Mouse (Mus musculus): ENCODE data around the gene Cacna2d2. TPM values are rescaled to one million over a fixed set of nuclear protein-coding genes. Genes with fewer than 3 reads are reported as not detected.

The Cacna2d2 gene
- polyA plus RNA-seq, 1 experiment from 2014 or later = 6.8 TPM

- Histone ChIP-seq H3K36me3 (no peaks in the 10 kb centered on the region), H3K27ac (no peak overlapping the region), H3K4me1 (peaks cover 33% of the 10 kb centered on the region), H3K4me3 (no peak overlapping the region), H3K27me3 (ENCODE audit: insufficient read depth, poor library complexity, severe bottlenecking) (peaks cover 8% of the 10 kb centered on the region), H3K9me3 (no peaks in the 10 kb centered on the region)
- 86% methylated on average over 1 of the region's 1 CpGs for WGBS
- DNase-seq (ENCODE audit: low spot score) = no peak
Measured at GRCm38 (mm10) chr9:107474016-107474415, 74.6 kb downstream of the Cacna2d2 start.

- 29% methylated on average over 5 of the region's 5 CpGs for WGBS
- H3K27ac ChIP-seq = peak overlapping the region; percentile 65
- no peak for DNase-seq (ENCODE audit: low spot score)
- peaks cover 11% of the 10 kb centered on the region; the same call in 1 of the 2 replicates for H3K27me3 ChIP-seq (ENCODE audit: insufficient read depth, poor library complexity, severe bottlenecking)
- peak overlapping the region; percentile 37 for H3K4me3 ChIP-seq
- H3K36me3 ChIP-seq = no peaks in the 10 kb centered on the region
- H3K4me1 ChIP-seq = peaks cover 38% of the 10 kb centered on the region
- no peaks in the 10 kb centered on the region for H3K9me3 ChIP-seq
Measured at GRCm38 (mm10) chr9:107478979-107479378, 79.6 kb downstream of the Cacna2d2 start.

DNA sequence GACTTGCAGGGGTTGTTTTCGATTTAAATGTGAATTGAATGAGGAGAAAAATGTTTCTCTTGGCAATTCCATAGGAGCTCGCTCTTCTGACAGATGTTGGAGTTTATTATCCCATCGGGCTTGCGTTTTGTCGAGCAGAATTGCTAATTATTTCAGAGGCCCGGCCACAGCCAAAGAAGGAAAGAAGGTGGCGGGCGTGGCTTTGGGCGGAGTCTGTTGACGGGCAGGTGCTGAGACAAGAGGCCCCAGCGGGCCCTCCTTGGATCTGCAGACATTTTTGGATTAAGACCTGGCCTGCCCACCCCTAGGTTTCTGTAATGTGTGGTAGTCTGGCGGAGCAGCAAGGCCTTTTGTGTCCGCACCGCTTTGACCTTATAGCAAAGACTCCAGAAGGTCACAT is 80.2 kb downstream of the Cacna2d2 start:
- peaks cover 43% of the 10 kb centered on the region for H3K4me1 ChIP-seq
- no peak for DNase-seq (ENCODE audit: low spot score)
- WGBS = 8% methylated on average over 14 of the region's 14 CpGs
- H3K4me3 ChIP-seq = peak overlapping the region; percentile 37
- no peaks in the 10 kb centered on the region for H3K36me3 ChIP-seq
- H3K27ac ChIP-seq = peak overlapping the region; percentile 65
- H3K9me3 ChIP-seq = no peaks in the 10 kb centered on the region
- H3K27me3 ChIP-seq (ENCODE audit: insufficient read depth, poor library complexity, severe bottlenecking) = peaks cover 11% of the 10 kb centered on the region; the same call in 1 of the 2 replicates

DNA sequence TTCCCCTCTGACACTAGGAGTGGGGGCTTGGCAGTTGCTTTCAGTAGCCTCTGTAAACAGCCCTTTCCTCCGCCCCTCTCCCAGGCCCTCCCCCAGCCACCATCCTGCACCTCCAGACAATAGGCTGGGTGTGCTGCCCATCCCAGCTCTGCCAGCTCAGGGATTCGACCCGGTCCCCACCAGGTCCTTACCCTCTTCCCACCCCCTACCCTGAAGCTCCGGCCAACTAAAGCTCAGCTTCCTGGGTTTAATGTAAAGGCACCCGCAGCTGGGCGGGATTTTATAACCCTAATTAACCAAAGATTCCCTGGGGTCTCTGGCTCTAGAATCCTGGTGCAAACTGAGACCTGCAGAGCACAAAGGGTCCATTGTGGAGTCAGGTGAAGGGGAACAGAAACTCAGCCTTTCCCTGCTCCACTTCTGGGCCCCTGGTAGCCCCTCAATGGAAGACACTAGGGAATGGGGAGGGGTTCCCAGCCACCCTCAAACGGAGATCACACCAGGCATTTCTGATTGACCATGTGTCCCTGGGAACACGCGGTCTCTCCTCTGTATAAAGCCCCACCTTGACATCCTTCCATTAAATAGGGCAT is 81.2 kb downstream of the Cacna2d2 start:
- H3K4me1 ChIP-seq = peaks cover 42% of the 10 kb centered on the region
- H3K27me3 ChIP-seq (ENCODE audit: insufficient read depth, poor library complexity, severe bottlenecking) = peaks cover 11% of the 10 kb centered on the region; the same call in 1 of the 2 replicates
- no peak for DNase-seq (ENCODE audit: low spot score)
- WGBS = 27% methylated on average over 9 of the region's 9 CpGs
- no peak overlapping the region for H3K4me3 ChIP-seq
- peak overlapping the region; percentile 65 for H3K27ac ChIP-seq
- no peaks in the 10 kb centered on the region for H3K36me3 ChIP-seq
- no peaks in the 10 kb centered on the region for H3K9me3 ChIP-seq

GRCm38 (mm10) chr9:107481340-107481739 is 81.9 kb downstream of the Cacna2d2 start:
- DNase-seq (ENCODE audit: low spot score) = no peak
- H3K4me3 ChIP-seq = no peak overlapping the region
- H3K27me3 ChIP-seq (ENCODE audit: insufficient read depth, poor library complexity, severe bottlenecking) = peaks cover 11% of the 10 kb centered on the region; the same call in 1 of the 2 replicates

GRCm38 (mm10) chr9:107482004-107482403 is 82.6 kb downstream of the Cacna2d2 start:
- peaks cover 11% of the 10 kb centered on the region; the same call in 1 of the 2 replicates for H3K27me3 ChIP-seq (ENCODE audit: insufficient read depth, poor library complexity, severe bottlenecking)
- no peak for DNase-seq (ENCODE audit: low spot score)
- 88% methylated on average over 9 of the region's 9 CpGs for WGBS

More at GRCm38 (mm10) chr9:107481340-107481739, 81.9 kb downstream of the Cacna2d2 start:
- Histone ChIP-seq H3K36me3 (no peaks in the 10 kb centered on the region), H3K4me1 (peaks cover 39% of the 10 kb centered on the region), H3K9me3 (no peaks in the 10 kb centered on the region), H3K27ac (no peak overlapping the region)
- WGBS = 48% methylated on average over 15 of the region's 16 CpGs

GRCm38 (mm10) chr9:107482770-107483169 is 83.4 kb downstream of the Cacna2d2 start:
- 80% methylated on average over 4 of the region's 4 CpGs for WGBS
- Histone ChIP-seq H3K4me1 (peaks cover 36% of the 10 kb centered on the region), H3K27me3 (ENCODE audit: insufficient read depth, poor library complexity, severe bottlenecking) (peaks cover 11% of the 10 kb centered on the region; the same call in 1 of the 2 replicates), H3K27ac (no peak overlapping the region), H3K4me3 (no peak overlapping the region), H3K9me3 (no peaks in the 10 kb centered on the region), H3K36me3 (no peaks in the 10 kb centered on the region)
- no peak for DNase-seq (ENCODE audit: low spot score)

More at GRCm38 (mm10) chr9:107482004-107482403, 82.6 kb downstream of the Cacna2d2 start:
- Histone ChIP-seq H3K4me3 (no peak overlapping the region), H3K27ac (no peak overlapping the region), H3K9me3 (no peaks in the 10 kb centered on the region), H3K4me1 (peaks cover 36% of the 10 kb centered on the region), H3K36me3 (no peaks in the 10 kb centered on the region)

DNA sequence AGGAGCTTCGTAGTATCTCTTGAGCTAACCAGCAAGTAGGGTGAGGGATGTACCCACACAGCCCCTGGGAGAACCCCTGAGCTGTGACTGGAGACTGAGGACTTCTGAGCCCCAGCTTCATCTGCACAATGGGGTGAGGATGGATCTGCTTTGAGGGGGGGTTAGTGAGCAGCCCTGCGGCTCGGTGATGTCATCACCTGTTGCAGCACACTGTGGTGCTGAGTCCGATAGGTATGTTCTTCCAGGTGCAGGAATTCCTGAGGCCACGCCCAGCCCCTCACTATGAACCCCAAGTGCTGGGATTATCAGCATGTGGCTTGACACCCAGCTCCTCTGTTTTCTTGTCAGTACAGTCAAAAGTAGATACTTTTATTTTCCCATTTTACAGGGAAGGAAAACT is 84.3 kb downstream of the Cacna2d2 start:
- no peak for DNase-seq (ENCODE audit: low spot score)
- H3K36me3 ChIP-seq = no peaks in the 10 kb centered on the region
- H3K27me3 ChIP-seq (ENCODE audit: insufficient read depth, poor library complexity, severe bottlenecking) = peaks cover 11% of the 10 kb centered on the region; the same call in 1 of the 2 replicates
- H3K27ac ChIP-seq = no peak overlapping the region
- H3K4me1 ChIP-seq = peaks cover 36% of the 10 kb centered on the region
- 89% methylated on average over 5 of the region's 5 CpGs for WGBS
- no peaks in the 10 kb centered on the region for H3K9me3 ChIP-seq
- H3K4me3 ChIP-seq = no peak overlapping the region

DNA sequence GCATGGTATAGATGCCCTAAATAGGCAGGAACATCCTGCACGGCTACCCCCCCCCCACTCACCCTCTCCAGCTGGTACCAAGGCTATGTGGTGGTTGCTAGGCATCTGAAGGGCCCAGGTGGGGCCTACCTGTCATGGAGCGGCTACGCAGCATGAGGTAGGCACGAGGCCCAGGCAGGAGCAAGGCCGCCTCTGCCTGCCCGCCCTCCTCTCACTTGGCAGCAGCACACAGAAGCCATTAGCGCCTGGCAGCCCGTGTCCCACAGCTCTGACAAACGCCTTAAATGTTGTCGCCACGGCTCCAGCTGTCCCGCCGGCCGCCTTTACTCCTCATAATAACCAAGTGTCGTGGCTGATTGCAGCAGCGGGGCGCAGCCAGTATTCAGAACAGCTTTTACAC is 84.9 kb downstream of the Cacna2d2 start:
- H3K9me3 ChIP-seq = no peaks in the 10 kb centered on the region
- DNase-seq (ENCODE audit: low spot score) = no peak

GRCm38 (mm10) chr9:107484766-107485165 is 85.4 kb downstream of the Cacna2d2 start:
- Histone ChIP-seq H3K27ac (no peak overlapping the region), H3K36me3 (no peaks in the 10 kb centered on the region), H3K4me1 (peaks cover 27% of the 10 kb centered on the region), H3K27me3 (ENCODE audit: insufficient read depth, poor library complexity, severe bottlenecking) (0 out of 2 replicates have a peak, but pooled peaks cover 8% of the 10 kb centered on the region), H3K4me3 (no peak overlapping the region), H3K9me3 (no peaks in the 10 kb centered on the region)
- WGBS = 79% methylated on average over 6 of the region's 6 CpGs
- DNase-seq (ENCODE audit: low spot score) = no peak

More for the DNA sequence above, 84.9 kb downstream of the Cacna2d2 start:
- Histone ChIP-seq H3K4me3 (no peak overlapping the region), H3K27me3 (ENCODE audit: insufficient read depth, poor library complexity, severe bottlenecking) (0 out of 2 replicates have a peak, but pooled peaks cover 11% of the 10 kb centered on the region), H3K4me1 (peaks cover 32% of the 10 kb centered on the region), H3K27ac (no peak overlapping the region), H3K36me3 (no peaks in the 10 kb centered on the region)
- 82% methylated on average over 17 of the region's 17 CpGs for WGBS

DNA sequence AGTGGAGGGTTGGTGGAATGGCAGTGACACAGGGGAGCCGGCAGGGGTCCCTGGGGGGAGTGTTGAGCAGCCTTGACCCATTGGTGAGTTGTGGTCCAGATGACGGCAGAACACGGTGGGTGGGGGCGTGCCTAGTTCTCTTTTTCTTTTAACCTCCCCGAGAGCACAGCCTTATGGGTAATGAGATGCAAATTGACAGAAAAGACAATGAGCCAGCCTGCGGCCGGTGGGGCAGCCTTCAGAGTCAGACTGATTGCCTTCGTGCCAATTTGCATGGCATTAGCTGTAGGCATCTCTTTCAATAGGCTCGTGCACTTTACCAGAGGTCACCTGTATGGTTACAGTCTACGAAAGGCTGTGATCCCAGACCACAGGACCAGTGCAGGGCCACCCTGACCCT is 86.7 kb downstream of the Cacna2d2 start:
- no peak for DNase-seq (ENCODE audit: low spot score)
- no peaks in the 10 kb centered on the region for H3K9me3 ChIP-seq
- no peak overlapping the region for H3K4me3 ChIP-seq
- WGBS = 69% methylated on average over 10 of the region's 10 CpGs
- no peak overlapping the region for H3K27ac ChIP-seq
- H3K4me1 ChIP-seq = 0 out of 2 replicates have a peak, but pooled peaks cover 18% of the 10 kb centered on the region
- 0 out of 2 replicates have a peak, but pooled peaks cover 6% of the 10 kb centered on the region for H3K27me3 ChIP-seq (ENCODE audit: insufficient read depth, poor library complexity, severe bottlenecking)
- no peaks in the 10 kb centered on the region for H3K36me3 ChIP-seq

DNA sequence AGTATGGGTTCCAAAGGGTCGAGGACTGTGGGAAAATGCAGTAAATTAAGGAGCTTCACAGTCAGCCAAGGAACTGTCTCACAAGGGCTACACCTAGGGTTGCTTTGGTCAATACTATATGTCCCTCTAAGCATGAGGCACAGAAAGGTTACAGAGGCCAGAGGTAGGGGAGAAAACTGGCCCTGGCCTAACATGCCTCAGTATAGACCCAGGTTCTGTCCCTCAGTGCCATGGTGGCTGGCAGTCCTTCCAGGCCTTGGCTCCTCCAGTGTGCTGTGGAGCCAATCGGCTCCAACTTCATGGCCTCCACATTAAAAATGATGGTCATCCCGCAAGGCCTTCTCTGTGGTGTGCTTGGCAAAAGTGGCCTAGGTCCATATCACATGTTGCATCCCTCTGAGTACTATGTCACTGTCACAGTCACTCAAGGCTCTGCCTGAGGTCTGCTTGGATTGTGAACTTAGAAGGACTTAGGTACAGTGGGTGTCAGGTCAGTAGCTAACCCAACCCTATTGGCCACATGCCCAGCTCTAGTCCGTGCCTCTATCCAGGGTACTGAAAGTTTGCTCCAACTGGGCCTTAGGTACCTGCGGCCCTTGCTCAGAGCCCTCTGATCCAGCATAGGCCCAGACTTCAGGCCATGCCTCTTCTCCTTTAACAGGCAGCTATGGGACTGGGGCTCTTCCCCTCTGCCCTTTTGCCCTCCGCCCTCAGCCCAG is 87.3 kb downstream of the Cacna2d2 start:
- H3K4me3 ChIP-seq = no peak overlapping the region
- no peaks in the 10 kb centered on the region for H3K36me3 ChIP-seq
- no peak overlapping the region for H3K27ac ChIP-seq
- 0 out of 2 replicates have a peak, but pooled peaks cover 6% of the 10 kb centered on the region for H3K27me3 ChIP-seq (ENCODE audit: insufficient read depth, poor library complexity, severe bottlenecking)
- WGBS = 65% methylated on average over 6 of the region's 6 CpGs
- no peak for DNase-seq (ENCODE audit: low spot score)
- H3K4me1 ChIP-seq = 0 out of 2 replicates have a peak, but pooled peaks cover 18% of the 10 kb centered on the region
- H3K9me3 ChIP-seq = no peaks in the 10 kb centered on the region

GRCm38 (mm10) chr9:107490146-107490545 is 90.7 kb downstream of the Cacna2d2 start:
- no peak for DNase-seq (ENCODE audit: low spot score)
- no peaks in the 10 kb centered on the region for H3K36me3 ChIP-seq
- H3K9me3 ChIP-seq = no peaks in the 10 kb centered on the region
- H3K27ac ChIP-seq = peak overlapping the region; percentile 72; the same call in 1 of the 2 replicates
- H3K27me3 ChIP-seq (ENCODE audit: insufficient read depth, poor library complexity, severe bottlenecking) = no peaks in the 10 kb centered on the region
- peak overlapping the region; percentile 41 for H3K4me3 ChIP-seq
- WGBS = 64% methylated on average over 8 of the region's 8 CpGs
- H3K4me1 ChIP-seq = peaks cover 40% of the 10 kb centered on the region

All from heart, embryonic 10.5 days (tissue).